Mouse (Mus musculus) mature B cell (primary cell): ENCODE data around the gene Slc35d2.

Experiments used
- in situ Hi-C: fragments of 300-500 bp; cut with MboI; formaldehyde crosslinking; loops from 2 replicates; pipeline ENCODE4 v1.14.3; 2019

Slc35d2 gene

DNA sequence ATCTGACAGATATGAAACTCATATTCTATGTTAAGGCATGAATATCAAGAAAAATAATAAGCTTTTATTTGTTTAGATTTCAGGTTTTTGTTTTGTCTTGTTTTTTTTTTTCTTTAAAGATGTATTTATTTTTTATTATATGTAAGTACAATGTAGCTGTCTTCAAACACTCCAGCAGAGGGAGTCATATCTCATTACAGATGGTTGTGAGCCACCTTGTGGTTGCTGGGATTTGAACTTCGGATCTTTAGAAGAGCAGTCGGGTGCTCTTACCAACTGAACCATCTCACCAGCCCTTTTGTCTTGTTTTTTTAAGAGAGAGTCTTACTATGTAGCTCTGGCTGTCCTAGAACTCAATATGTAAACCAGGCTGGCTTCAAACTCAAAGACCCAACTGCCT, 11.7 kb downstream of the Slc35d2 start:
- in situ Hi-C loops, result no loop called here

GRCm38 (mm10) chr13:64110421-64110820, 18.7 kb downstream of the Slc35d2 start:
- in situ Hi-C loops, result no loop called here

DNA sequence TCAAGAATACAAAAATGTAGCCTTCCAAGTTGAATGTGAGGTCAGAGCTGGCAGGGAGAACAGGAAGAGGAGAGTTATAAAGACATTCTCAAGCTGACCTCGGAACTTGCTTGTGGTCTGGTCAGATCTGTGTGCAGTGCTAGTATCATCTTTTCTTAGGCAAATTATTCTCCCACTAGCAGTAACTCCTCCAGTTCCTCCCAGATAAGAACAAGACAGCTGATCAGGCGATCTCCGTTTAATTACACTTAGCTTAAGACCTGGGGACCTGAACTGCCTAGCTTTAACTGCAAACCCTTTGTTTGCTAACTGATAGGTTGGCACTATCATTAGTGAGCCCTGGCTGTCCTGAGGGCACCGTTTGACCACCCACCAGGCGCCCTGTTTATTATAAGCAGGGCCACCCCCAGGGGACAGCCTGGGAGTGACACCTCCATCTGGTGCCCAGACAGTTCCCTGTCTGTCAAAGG, 20.8 kb downstream of the Slc35d2 start:
- in situ Hi-C loops, result no loop called here

DNA sequence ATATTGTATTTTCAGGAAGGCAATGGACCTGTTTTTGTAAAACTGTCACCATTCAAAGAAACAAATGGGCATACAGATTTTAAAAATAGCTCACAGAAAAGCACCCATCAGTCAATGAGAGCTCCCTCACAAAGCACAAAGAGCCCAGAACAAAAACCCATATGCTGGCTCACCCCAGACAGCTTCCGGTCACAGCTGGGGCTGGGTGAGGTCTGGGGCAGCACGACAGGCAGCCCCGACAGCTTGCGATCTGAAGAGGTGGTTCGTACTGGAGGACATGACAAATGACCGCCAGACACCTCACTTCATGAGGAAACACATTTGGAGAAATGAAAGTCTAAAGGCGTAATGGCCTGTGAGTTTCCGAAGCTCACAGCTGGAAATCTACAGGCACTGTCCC, 21.6 kb downstream of the Slc35d2 start:
- in situ Hi-C loops, result no loop called here

DNA sequence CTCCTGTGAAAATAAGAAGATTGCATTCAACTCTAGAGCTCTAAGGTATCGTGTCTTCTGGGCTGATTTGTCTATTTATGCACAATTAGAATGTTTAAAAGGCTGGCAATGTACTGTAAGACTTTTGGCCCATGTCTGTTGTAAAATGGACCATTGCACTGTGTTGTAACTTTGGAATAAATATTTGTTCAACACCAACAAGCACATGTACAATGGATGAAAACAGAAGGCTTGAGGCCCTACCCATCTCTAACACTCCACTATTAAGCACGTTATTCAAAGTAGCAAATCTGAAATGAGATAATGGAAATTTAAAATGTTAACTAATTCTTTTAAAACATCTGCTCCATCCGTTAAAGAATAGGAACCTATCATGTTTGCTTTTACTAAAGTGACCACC, 22.1 kb downstream of the Slc35d2 start:
- in situ Hi-C loops, result no loop called here

- in situ Hi-C loops, result no loop called here
Measured at GRCm38 (mm10) chr13:64105690-64106089, 23.5 kb downstream of the Slc35d2 start.

DNA sequence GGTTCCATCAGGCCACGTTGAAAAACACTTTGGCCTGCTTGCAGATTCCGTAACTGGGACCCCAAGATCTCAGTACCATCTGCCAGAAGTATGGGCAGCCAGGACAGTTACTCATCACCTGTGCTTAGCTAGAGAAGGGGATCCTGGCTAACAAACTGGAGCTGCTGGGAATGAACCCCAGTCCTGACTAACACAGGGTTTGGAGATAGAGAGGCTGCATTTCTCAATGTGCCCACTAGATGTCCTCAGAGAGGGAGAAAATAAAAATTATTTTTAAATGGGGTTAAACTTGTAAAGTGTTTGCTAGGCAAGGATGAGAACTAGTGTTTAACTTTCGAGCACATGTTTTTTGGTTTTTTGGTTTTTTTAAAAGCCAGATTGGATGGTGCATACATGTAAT, 29.0 kb downstream of the Slc35d2 start:
- in situ Hi-C loops, result no loop called here

DNA sequence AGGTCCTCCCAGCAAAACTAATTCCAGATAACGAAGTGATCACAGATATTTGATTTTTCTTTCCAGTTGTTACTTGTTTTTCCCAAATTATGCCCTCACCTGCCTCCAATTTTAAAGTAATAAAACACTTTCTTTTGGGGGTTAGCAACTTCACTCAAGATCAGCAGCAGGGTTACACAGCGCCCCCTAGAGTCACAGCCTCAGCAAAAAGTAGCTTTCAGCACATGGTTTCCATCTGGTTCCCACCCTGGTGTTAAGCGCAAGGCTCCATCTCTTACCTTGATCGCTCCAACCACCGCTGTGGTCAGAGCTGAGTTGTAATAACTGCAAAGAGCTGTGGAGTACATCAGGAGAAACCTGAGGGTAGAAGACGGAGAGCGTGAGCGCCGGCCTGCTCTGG, 30.2 kb downstream of the Slc35d2 start:
- in situ Hi-C loops, result no loop called here

DNA sequence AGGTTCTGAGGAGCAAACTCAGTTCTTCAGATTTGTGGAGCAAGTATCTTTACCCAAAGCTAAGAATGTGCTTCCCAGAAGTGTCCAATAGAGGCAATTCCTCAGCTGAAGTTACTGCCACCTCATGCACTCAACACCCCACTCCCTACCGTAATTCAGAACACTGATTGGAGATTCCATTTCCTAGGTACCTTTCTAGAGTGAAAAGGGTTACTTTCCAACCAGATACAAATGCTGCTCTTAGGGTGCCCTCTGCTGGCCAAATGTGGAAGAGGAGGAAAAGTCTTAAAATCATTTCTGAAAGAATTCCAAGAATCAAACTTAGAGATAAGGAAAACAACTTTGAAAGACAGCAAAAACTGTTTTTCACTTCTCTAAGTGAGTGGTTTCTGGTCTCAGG, 35.8 kb downstream of the Slc35d2 start:
- in situ Hi-C loops, result no loop called here

DNA sequence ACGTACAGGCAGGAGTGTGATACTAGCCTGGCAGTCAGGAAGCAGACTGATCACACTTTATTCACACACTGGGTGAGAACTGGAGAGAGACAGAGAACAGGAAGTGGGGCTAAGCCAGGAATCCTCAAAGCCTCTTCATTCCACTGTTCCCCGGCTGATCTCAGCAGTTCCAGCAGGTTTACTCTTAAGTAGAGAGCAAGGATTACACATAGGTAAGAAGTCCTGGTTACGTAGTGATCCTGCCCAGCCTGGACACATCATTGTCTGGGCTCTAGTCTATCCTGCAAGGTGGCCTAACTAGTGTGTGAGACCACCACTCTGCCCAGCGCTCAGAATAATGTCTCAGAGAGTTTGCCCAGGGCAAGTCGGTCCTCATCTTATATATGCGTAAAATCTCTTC, 36.4 kb downstream of the Slc35d2 start:
- in situ Hi-C loops, result no loop called here

- in situ Hi-C loops, result no loop called here
Measured at GRCm38 (mm10) chr13:64092141-64092540, 37.0 kb downstream of the Slc35d2 start.

DNA sequence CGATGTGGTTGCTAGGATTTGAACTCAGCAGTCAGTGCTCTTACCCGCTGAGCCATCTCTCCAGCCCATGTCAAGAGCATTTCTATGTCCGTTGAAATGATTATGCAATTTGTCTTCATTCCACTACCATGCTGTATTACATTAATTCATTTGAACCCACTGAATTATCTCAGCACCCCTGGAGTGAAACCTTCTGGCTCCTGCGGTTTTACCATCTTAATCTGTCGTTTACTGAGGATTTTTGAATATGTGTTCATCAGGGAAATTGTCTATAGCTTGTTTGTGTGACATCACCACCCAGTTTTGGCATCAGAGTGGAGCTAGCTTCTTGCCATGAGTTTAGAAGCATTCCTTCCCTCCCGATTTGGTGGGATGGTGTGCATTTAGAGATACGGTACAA, 38.2 kb downstream of the Slc35d2 start:
- in situ Hi-C loops, result no loop called here

GRCm38 (mm10) chr13:64090278-64090677, 38.9 kb downstream of the Slc35d2 start:
- in situ Hi-C loops, result no loop called here

DNA sequence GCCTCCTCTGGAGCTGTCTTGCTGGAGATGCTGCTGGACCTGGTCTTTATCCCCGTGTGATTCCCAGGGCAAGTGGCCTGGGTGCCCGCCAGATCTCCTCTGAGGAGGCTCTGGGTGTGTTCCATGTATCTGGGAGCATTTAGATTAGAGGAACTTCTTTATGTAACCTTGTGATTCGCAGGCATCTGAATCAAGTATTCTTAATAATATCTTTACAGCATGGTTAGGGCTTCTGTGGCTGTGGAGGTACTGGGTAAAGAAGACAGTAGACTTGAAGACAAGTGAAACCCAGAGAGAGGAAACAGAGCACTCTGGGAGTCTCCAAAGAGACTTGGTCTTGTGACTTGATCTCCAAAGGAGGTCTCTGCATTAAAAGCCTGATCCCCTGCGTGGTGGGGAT, 40.0 kb downstream of the Slc35d2 start, which contains the start of gene Hsd17b3:
Gene Hsd17b3, minus strand, starts transcription at position 101 of the 400 bp plus-strand sequence.
- in situ Hi-C loops, result no loop called here

- in situ Hi-C loops, result no loop called here
Measured at GRCm38 (mm10) chr13:64088057-64088456, 41.1 kb downstream of the Slc35d2 start.

- in situ Hi-C loops, result no loop called here
Measured at GRCm38 (mm10) chr13:64086036-64086435, 43.1 kb downstream of the Slc35d2 start.

GRCm38 (mm10) chr13:64083331-64083730, 45.8 kb downstream of the Slc35d2 start:
- in situ Hi-C loops, result no loop called here

GRCm38 (mm10) chr13:64081012-64081919, 47.9 kb downstream of the Slc35d2 start:
- in situ Hi-C loops, result no loop called here

GRCm38 (mm10) chr13:64077591-64077990, 51.6 kb downstream of the Slc35d2 start:
- in situ Hi-C loops, result no loop called here

DNA sequence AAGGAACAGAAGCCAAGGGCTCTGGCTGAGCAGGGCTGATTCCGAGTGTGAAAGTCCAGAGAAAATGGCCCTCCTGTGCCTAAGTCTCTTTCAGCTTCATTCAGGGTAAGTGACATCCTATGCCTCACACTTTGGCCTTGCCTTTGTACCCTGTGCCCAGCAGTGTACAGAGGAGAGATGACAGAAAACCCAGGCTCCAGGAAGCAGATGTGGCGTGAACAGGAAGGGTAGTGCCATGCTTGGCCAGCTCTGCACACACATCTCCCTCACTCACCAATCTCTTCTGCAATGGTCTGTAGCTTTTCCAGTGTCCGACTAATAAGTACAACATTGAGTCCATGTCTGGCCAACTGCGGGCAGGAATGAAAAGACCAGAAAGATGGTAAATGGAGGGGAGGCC, 53.1 kb downstream of the Slc35d2 start:
- in situ Hi-C loops, result no loop called here

GRCm38 (mm10) chr13:64066653-64067052, 62.5 kb downstream of the Slc35d2 start:
- in situ Hi-C loops, result no loop called here

DNA sequence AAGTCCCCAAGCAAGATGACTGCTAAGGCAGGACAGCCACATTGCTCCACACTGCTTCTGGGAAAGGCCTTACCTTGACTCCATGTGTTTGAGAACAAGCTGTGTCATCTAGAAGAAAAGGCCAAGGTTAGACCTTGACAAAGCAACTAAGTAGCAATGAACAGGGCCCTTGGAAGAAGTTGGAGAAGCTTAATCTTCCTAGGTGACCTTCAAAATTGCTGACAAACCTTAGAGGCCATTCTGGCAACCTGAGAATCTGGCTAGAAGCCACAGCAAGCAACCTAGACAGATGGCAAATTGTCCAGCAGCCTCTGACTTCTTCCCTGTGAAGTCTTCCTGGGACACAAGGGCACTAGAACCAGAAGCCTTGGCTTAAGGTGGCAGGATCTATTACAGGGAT, 64.9 kb downstream of the Slc35d2 start:
- in situ Hi-C loops, result no loop called here

DNA sequence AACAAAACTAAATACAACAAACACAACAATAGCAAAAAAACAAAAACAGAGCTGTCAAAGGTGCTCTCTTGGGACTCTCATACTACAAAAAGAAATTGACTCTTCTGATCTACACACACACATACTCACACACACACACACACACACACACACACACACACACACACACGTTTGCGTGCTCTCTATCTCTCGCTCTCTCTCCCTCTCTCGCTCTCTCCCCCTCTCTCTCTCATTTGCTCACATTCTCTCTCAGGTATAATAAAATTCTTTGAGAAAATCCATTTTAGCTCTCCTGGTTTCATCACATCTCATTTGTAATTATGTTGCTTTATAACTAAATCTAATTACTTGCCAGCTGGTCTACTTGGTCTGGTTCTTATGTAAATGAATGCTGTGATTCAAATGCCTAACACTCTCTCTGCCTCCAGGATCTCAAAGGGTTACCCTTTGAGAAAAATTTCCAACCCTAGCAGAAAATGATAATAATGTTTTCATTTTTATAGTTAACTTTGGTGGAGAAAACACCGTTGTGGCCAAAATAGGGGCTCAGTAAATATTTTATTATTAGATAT, 68.1 kb downstream of the Slc35d2 start:
- in situ Hi-C loops, result no loop called here
